Mouse (Mus musculus): ENCODE results near the gene Lrrc59. TPM values are rescaled to one million over a fixed set of nuclear protein-coding genes. Genes with fewer than 3 reads are reported as not detected.
"Not testable (repeated sequence)": the region's sequence is repeated elsewhere in the genome, so short reads cannot be mapped to it uniquely, and the experiment has no call there.

Lrrc59 gene
- polyA plus RNA-seq, 1 experiment from 2014 or later = 153 TPM

- H3K36me3 ChIP-seq (ENCODE audit: control insufficient read depth, insufficient read depth, low read length) = no peaks in the 10 kb centered on the region
- peak; percentile 61 for ATAC-seq
- peak overlapping the region; percentile 95 for H3K9ac ChIP-seq (ENCODE audit: low read depth, low read length)
- peak overlapping the region; percentile 65 for H3K27ac ChIP-seq (ENCODE audit: low read depth, low read length)
- H3K4me2 ChIP-seq (ENCODE audit: low read length) = peak overlapping the region; percentile 82
- peak overlapping the region; percentile 82 for H3K4me3 ChIP-seq (ENCODE audit: low read length)
- WGBS = 28% methylated on average over 15 of the region's 15 CpGs
- peaks cover 20% of the 10 kb centered on the region for H3K4me1 ChIP-seq (ENCODE audit: control insufficient read depth, insufficient read depth, low read depth, low read length)
- H3K27me3 ChIP-seq (replicated peaks; ENCODE audit: control insufficient read depth, insufficient read depth, low read length) = no peaks in the 10 kb centered on the region
- H3K9me3 ChIP-seq (ENCODE audit: control insufficient read depth, low read length) = no peaks in the 10 kb centered on the region
These were observed 48.1 kb downstream of the Lrrc59 start for GRCm38 (mm10) chr11:94677607-94678145.

DNA sequence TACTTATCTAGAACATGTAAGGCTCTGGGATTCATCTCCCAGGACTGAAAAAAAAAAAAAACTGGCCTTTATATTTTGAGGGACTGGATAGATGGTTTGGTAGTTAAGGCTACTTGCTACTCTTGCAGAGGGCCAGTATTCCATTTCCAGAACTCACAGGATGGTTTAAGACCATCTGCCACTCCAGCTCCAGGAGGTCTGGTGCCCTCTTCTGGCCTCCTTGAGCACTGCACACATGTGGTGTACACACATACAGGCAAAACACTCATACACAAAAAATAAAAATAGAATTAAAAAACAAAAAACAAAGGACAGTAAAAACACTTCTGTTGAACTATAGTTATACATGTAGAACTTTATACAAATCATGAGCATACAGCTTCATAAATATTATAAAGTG is 51.1 kb downstream of the Lrrc59 start:
- H3K9me3 ChIP-seq (ENCODE audit: control insufficient read depth, low read length) = no peaks in the 10 kb centered on the region
- no peak overlapping the region for H3K4me2 ChIP-seq (ENCODE audit: low read length)
- H3K36me3 ChIP-seq (ENCODE audit: control insufficient read depth, insufficient read depth, low read length) = no peaks in the 10 kb centered on the region
- H3K4me3 ChIP-seq (ENCODE audit: low read length) = no peak overlapping the region
- no peaks in the 10 kb centered on the region for H3K27me3 ChIP-seq (replicated peaks; ENCODE audit: control insufficient read depth, insufficient read depth, low read length)
- H3K27ac ChIP-seq (ENCODE audit: low read depth, low read length) = no peak overlapping the region
- no peak for ATAC-seq
- H3K9ac ChIP-seq (ENCODE audit: low read depth, low read length) = no peak overlapping the region
- peaks cover 13% of the 10 kb centered on the region for H3K4me1 ChIP-seq (ENCODE audit: control insufficient read depth, insufficient read depth, low read depth, low read length)

GRCm38 (mm10) chr11:94681640-94682039 is 52.1 kb downstream of the Lrrc59 start:
- 89% methylated on average over 4 of the region's 4 CpGs for WGBS

GRCm38 (mm10) chr11:94682427-94682826 is 52.9 kb downstream of the Lrrc59 start:
- no peak overlapping the region for H3K9ac ChIP-seq (ENCODE audit: low read depth, low read length)
- WGBS = 86% methylated on average over 7 of the region's 7 CpGs
- H3K27me3 ChIP-seq (replicated peaks; ENCODE audit: control insufficient read depth, insufficient read depth, low read length) = no peaks in the 10 kb centered on the region
- H3K4me1 ChIP-seq (ENCODE audit: control insufficient read depth, insufficient read depth, low read depth, low read length) = peaks cover 4% of the 10 kb centered on the region; the same call in 1 of the 2 replicates
- no peak for ATAC-seq
- H3K4me3 ChIP-seq (ENCODE audit: low read length) = no peak overlapping the region
- no peak overlapping the region for H3K4me2 ChIP-seq (ENCODE audit: low read length)
- no peaks in the 10 kb centered on the region for H3K9me3 ChIP-seq (ENCODE audit: control insufficient read depth, low read length)
- H3K27ac ChIP-seq (ENCODE audit: low read depth, low read length) = no peak overlapping the region
- H3K36me3 ChIP-seq (ENCODE audit: control insufficient read depth, insufficient read depth, low read length) = no peaks in the 10 kb centered on the region

More at GRCm38 (mm10) chr11:94681640-94682039, 52.1 kb downstream of the Lrrc59 start:
- no peaks in the 10 kb centered on the region for H3K27me3 ChIP-seq (replicated peaks; ENCODE audit: control insufficient read depth, insufficient read depth, low read length)
- no peak overlapping the region for H3K4me2 ChIP-seq (ENCODE audit: low read length)
- H3K36me3 ChIP-seq (ENCODE audit: control insufficient read depth, insufficient read depth, low read length) = no peaks in the 10 kb centered on the region
- H3K4me1 ChIP-seq (ENCODE audit: control insufficient read depth, insufficient read depth, low read depth, low read length) = peaks cover 4% of the 10 kb centered on the region
- no peak for ATAC-seq
- H3K9me3 ChIP-seq (ENCODE audit: control insufficient read depth, low read length) = no peaks in the 10 kb centered on the region
- no peak overlapping the region for H3K4me3 ChIP-seq (ENCODE audit: low read length)
- H3K9ac ChIP-seq (ENCODE audit: low read depth, low read length) = no peak overlapping the region
- no peak overlapping the region for H3K27ac ChIP-seq (ENCODE audit: low read depth, low read length)

DNA sequence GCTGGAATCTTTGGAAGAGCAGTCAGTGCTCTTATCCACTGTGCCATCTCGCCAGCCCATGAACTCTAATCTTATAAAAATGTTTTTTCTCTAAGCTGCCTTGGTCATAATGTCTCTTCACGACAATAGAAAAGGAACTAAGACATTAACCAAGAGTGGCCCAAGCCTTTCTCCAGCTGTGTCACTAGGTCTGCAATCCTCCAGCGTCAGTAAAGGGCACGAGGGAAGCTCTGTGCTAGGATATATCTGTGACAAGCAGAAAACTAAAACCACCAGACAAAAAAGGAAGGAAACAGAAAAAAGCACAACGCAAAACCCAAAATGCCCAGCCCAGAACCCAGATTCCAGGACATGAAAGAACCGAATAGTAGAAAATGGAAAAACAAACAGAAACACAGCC is 57.6 kb downstream of the Lrrc59 start:
- no peak overlapping the region for H3K9ac ChIP-seq (ENCODE audit: low read depth, low read length)
- no peak overlapping the region for H3K4me2 ChIP-seq (ENCODE audit: low read length)
- no peak for ATAC-seq
- H3K4me3 ChIP-seq (ENCODE audit: low read length) = no peak overlapping the region
- H3K27me3 ChIP-seq (replicated peaks; ENCODE audit: control insufficient read depth, insufficient read depth, low read length) = no peaks in the 10 kb centered on the region
- WGBS = 89% methylated on average over 6 of the region's 6 CpGs
- H3K27ac ChIP-seq (ENCODE audit: low read depth, low read length) = no peak overlapping the region
- H3K4me1 ChIP-seq (ENCODE audit: control insufficient read depth, insufficient read depth, low read depth, low read length) = no peaks in the 10 kb centered on the region
- no peaks in the 10 kb centered on the region for H3K9me3 ChIP-seq (ENCODE audit: control insufficient read depth, low read length)
- no peaks in the 10 kb centered on the region for H3K36me3 ChIP-seq (ENCODE audit: control insufficient read depth, insufficient read depth, low read length)

DNA sequence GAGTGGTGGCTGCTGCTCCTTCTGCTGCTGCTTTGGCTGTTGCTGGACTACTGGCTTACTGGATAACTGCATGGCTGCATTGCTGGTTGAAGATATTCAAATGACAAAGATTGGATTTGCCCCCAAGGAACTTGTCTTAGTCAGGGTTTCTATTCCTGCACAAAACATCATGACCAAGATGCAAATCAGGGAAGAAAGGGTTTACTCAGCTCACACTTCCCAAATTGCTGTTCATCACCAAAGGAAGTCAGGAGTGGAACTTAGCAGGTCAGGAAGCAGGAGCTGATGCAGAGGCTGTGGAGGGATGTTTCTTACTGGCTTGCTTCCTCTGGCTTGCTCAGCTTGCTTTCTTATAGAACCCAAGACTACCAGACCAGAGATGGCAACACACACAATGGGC is 62.9 kb downstream of the Lrrc59 start:
- H3K36me3 ChIP-seq (ENCODE audit: control insufficient read depth, insufficient read depth, low read length); H3K27me3 ChIP-seq (replicated peaks; ENCODE audit: control insufficient read depth, insufficient read depth, low read length); H3K4me3 ChIP-seq (ENCODE audit: low read length); ATAC-seq; H3K4me1 ChIP-seq (ENCODE audit: control insufficient read depth, insufficient read depth, low read depth, low read length); H3K4me2 ChIP-seq (ENCODE audit: low read length); H3K27ac ChIP-seq (ENCODE audit: low read depth, low read length); H3K9me3 ChIP-seq (ENCODE audit: control insufficient read depth, low read length); H3K9ac ChIP-seq (ENCODE audit: low read depth, low read length): not testable (repeated sequence)

Other genes starting within 250 kb of the Lrrc59 start
- gene Abcc3, start 236.8 kb upstream of the Lrrc59 start, polyA plus RNA-seq (2015; fragmentation: Nextera tagmentation; extraction: Ambion mirVana) = 0.91 and 1.3 TPM in 2 replicates
- 15.1 and 20.5 TPM in 2 replicates for gene Cacna1g, start 155.6 kb upstream of the Lrrc59 start, polyA plus RNA-seq (2015; fragmentation: Nextera tagmentation; extraction: Ambion mirVana)
- gene Spata20, start 143.6 kb upstream of the Lrrc59 start, polyA plus RNA-seq (2015; fragmentation: Nextera tagmentation; extraction: Ambion mirVana) = 0.64 and 0.81 TPM in 2 replicates
- gene Epn3, start 129.8 kb upstream of the Lrrc59 start, polyA plus RNA-seq (2015; fragmentation: Nextera tagmentation; extraction: Ambion mirVana) = 2.8 and 3.0 TPM in 2 replicates
- 3.7 and 5.5 TPM in 2 replicates for gene Mycbpap, start 108.0 kb upstream of the Lrrc59 start, polyA plus RNA-seq (2015; fragmentation: Nextera tagmentation; extraction: Ambion mirVana)
- gene Rsad1, start 80.5 kb upstream of the Lrrc59 start, polyA plus RNA-seq (2015; fragmentation: Nextera tagmentation; extraction: Ambion mirVana) = 10.0 and 11.7 TPM in 2 replicates
- gene Chad, start 64.7 kb upstream of the Lrrc59 start, polyA plus RNA-seq (2015; fragmentation: Nextera tagmentation; extraction: Ambion mirVana) = 0.39 and 0.72 TPM in 2 replicates
- 1.8 and 2.3 TPM in 2 replicates for gene Acsf2, start 27.9 kb upstream of the Lrrc59 start, polyA plus RNA-seq (2015; fragmentation: Nextera tagmentation; extraction: Ambion mirVana)
- 141 and 157 TPM in 2 replicates for gene Mrpl27, start 24.0 kb downstream of the Lrrc59 start, polyA plus RNA-seq (2015; fragmentation: Nextera tagmentation; extraction: Ambion mirVana)
- 3.5 and 4.4 TPM in 2 replicates for gene Eme1, start 24.2 kb downstream of the Lrrc59 start, polyA plus RNA-seq (2015; fragmentation: Nextera tagmentation; extraction: Ambion mirVana)
- 13.0 and 14.4 TPM in 2 replicates for gene Xylt2, start 47.7 kb downstream of the Lrrc59 start, polyA plus RNA-seq (2015; fragmentation: Nextera tagmentation; extraction: Ambion mirVana)
- 0.27 and 0.35 TPM in 2 replicates for gene Gm11541, start 74.7 kb downstream of the Lrrc59 start, polyA plus RNA-seq (2015; fragmentation: Nextera tagmentation; extraction: Ambion mirVana)
- 0.26 TPM in 1 of 2 replicates, not detected in the other for gene Cdc34b, start 112.0 kb downstream of the Lrrc59 start, polyA plus RNA-seq (2015; fragmentation: Nextera tagmentation; extraction: Ambion mirVana)
- not detected in 2 replicates for gene Tmem92, start 152.9 kb downstream of the Lrrc59 start, polyA plus RNA-seq (2015; fragmentation: Nextera tagmentation; extraction: Ambion mirVana)